Mouse (Mus musculus): ENCODE measurements at regions not wholly inside any gene's neighbourhood (a gene's known extent, or its start where the extent isn't known, plus 50 kb on each side); places are given as distances from the start of the nearest gene placed in this dataset.

DNA sequence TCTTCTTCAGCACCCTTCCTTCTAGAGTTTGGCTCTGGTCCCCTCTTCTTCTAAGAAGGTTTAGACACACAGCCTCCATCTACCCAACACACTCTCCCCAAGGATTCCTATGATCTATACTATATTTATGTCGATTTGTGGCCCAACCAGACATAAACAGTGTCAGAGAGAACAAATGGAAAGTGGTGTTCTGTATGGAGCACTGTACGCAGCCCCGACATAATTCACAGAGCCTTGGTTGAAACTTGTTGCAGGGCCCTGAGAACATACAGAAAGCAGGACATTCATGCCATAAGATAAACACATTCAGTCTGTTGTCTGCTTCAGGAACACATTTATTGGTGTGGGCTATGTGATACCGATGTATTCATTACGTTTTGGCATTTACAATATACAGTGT, 463.7 kb upstream of the Pou3f3 start:
- no peak for DNase-seq (ENCODE audit: low spot score in 2 of 2)

DNA sequence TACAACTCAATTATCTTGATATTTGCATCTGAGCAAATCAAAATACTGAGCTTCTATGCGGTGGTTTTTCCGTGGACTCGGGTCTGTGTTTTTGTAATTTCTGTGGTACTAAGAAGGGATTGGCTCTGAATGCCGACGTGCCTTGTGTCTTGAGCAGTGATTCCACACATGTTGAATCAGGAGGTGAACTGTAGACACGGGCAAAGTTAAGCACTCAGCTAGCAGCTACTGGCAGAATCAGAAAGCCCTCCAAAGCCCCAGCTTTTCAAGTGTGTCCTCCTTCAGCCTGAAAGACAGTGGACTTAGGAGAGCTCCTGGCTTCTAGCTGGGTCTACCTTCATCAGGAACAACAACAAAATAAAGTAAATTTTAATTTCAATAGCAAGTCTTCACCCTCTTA, 462.9 kb upstream of the Pou3f3 start:
- DNase-seq (ENCODE audit: low spot score in 2 of 2) = no peak

DNA sequence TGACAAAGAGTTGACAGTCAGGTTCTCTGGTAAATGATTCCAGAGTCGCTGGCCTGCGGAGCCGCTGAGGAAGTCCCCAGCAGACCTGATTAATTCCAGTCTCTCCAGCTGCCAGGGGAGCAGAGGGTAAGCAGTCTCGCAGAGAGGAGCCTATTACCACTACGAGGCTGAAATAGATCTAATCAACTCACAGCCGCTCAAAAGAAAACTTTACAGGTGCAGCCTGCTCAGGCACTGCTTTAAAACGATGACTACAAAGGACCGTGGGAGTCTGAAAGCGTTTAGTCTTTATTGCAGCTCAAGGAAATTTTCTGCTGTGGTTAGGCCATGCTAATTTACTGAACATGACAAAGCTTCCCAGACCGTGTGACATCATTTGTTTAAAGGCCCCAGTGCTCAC, 462.3 kb upstream of the Pou3f3 start:
- DNase-seq (ENCODE audit: low spot score in 2 of 2) = no peak

DNA sequence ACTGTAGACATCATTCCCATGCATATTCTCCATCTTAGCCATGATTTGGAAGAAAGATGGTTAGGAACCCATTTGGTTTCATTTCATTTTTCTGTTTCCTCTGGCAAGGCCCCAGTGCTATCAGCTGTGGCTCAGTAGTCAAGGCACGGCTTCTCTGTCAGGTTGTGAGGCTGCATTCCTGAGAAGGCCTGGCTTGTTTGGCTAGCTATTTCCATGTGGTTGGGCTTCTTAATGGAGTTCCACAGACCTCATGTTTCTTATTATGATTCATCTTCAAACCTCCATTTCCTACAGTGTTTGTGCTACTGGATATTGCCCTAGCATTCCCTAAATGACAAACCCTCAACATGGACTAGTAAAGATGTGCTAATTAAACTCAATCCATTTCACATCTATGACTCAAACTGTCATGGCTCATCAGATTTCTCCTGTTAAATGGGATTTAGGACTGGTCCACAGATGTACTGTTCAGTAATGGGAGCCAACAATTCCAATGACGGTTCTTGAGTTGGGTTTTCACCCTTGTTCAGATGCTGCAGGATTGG, 459.0 kb upstream of the Pou3f3 start:
- DNase-seq (ENCODE audit: low spot score in 2 of 2) = no peak

DNA sequence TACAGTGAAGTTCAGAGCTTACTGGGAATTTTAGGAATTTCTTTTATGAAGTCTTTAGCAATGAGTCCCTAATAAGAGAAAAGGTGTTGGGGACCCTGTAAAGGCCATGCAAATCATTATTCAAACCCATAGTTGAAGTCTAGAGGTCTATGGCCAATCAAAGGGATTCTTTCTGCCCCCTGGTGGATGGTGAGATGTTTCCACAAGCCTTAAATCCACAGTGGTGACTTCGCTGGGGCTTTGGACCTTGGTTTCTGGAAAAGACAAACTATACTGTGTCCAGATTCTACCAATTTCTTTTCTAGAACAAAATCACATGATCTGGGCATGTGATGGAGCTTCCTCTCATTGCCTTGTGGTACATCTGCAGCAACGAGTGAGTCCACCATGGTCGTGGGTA, 457.2 kb upstream of the Pou3f3 start:
- DNase-seq (ENCODE audit: low spot score in 2 of 2) = no peak

DNA sequence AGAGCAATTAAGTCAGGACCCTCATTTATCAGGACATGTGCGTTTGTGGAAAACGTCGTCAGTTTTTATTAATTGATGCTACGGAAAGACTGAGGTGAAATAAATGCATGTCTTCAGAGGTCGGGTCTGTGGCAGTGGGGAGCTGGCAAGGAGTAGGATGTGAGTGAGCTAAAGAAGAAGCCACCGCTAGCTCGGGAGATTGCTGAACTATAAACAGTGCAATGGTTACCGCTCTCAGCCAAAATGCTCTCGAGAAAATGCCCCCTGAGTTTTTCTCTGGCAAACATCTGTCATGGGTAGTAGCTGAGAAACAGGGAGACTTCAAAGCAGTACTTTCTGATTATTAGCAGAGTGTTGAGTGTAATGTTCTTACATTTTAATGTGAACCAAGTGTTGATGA, 454.4 kb upstream of the Pou3f3 start:
- no peak for DNase-seq (ENCODE audit: low spot score in 2 of 2)

DNA sequence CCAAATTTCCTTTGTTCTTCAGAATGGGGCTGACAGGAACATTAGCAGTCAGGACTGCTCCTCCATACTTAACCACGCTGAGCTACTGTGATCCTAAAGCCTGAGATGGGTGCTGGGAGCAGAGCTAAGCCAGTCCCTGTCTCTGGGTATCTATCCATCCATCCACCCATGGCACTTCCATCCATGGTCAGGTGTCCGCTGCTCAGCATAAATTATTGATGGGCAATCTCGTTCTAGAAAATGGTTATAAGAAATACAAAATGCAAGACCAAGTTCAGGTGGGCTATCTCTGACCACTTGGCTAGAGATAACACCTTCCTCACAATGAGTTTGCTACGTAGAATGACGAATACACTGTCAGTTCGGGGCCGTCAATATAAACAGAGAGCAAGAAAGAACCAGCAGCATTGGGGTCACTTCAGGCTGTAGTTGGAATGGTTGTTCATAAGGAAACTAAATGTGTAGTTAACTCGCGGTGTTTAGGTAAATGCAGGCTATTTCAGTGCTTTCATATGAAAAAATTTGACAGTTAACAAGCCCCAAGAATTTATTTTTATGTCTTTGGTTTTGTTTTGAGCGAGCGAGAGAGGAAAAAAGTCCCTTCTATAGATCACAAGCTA, 453.9 kb upstream of the Pou3f3 start:
- DNase-seq (ENCODE audit: low spot score in 2 of 2) = no peak

DNA sequence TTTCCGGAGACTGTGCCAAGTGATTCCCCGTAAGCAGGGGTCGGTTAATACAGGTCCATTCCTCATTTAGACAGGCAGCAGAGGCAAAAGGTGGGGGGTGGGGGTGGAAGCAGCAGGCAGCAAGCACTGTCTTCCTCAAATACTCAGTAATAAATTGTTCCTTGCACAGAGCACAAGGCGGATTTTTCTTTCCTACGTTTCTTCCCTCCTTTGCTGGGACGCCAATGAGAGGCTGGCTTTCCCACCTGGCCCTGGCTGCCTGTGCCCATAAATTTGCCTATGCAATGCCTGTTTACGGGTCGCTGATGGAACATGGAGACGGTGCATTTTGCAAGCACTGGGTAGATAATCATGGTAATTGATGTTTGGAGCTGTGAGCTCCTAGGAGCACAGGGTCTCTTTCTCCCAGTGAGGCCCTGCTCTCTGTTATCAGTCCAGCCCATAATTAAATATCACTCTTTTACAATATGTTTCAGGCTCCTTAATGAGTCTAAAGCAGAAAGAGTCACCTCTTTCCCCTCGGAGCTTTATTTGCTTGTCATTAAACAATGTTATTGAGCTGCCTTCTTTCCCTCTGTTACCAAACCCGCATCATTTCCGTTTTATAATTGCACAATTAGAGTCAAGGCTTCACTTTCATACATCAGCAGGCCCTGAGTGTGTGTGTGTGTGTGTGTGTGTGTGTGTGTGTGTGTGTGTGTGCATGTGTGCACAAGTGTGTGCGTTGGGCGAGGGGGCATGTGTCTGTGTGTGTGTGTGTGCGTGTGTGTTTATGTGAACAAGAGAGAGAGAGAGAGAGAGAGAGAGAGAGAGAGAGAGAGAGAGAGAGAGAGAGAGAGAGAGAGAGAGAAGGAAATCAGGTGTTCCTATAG, 452.7 kb upstream of the Pou3f3 start:
- DNase-seq (ENCODE audit: low spot score in 2 of 2) = no peak

DNA sequence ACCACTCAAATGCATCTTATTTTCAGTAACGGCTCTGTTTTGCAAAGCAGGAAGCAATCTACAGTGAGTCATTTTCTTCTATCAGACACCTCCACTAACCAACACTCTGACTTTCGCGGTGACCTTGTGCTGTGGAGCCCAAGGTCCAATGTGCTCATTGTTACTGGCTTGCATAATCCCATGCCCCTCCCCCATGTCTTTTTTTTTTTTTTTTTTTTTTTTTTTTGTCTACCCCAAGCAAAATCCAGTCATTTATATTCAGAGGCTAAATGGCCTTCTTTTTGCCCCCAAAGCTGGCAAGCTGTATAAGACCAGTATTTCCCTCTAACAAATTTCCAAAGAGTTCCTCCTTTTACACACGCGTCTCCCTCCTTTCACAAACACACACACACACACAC, 452.1 kb upstream of the Pou3f3 start:
- DNase-seq (ENCODE audit: low spot score in 2 of 2) = no peak

DNA sequence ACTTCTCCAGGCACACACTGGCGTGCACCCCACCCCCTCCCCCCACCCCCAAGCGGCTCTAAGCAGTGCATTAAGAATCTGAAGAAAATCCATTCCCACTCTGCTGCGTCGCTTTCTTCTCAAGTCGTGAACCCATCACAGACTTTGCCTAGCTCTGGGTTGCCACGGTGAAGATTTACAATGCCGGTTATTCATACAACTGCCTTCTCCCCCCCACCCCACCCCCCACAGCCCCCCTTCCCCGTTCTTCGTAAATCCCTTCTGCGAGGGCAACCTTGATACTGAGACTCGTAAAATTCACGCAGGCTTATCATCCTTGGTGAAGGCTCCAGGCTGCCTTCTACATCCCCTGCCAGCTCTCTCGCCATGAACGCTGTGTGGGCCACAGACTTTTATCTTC, 451.7 kb upstream of the Pou3f3 start:
- DNase-seq (ENCODE audit: low spot score in 2 of 2) = no peak

DNA sequence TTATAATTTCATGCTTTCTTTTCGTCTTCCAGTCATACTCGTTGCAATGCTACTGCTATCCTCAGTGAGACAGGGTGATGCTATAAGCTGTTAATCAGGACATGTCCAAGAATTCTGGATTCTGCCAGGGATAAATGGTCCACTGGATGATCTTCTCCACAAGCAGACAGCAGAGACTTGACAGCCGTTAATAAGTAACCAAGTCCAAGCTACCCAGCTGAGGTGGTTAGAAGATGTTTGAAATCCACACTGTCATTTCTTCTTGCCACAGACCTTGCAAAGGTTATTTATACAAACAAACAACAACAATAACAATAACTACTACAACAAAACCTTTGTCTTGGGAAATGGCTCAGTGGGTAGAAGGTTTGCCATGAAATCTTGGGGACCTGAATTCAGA, 443.2 kb upstream of the Pou3f3 start:
- DNase-seq (ENCODE audit: low spot score in 2 of 2) = no peak

DNA sequence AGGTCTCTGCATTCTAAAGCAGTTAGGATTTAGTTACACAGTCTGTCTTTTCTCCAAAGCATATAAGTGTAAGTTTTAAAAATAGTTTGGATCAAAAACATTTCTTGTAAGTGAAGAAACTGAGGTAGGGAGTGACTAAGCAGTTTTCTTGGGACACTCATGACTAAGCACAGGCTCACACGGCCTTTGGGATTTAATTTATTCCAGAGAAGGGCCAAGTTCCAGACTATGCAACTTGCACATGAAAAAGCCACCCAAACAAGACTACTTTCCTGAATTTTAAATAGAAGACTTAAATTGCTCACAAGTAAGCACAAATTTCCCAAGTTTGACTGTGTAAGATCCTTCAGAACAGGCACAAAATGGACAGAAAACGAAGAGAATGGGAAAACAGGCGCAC, 441.8 kb upstream of the Pou3f3 start:
- no peak for DNase-seq (ENCODE audit: low spot score in 2 of 2)

DNA sequence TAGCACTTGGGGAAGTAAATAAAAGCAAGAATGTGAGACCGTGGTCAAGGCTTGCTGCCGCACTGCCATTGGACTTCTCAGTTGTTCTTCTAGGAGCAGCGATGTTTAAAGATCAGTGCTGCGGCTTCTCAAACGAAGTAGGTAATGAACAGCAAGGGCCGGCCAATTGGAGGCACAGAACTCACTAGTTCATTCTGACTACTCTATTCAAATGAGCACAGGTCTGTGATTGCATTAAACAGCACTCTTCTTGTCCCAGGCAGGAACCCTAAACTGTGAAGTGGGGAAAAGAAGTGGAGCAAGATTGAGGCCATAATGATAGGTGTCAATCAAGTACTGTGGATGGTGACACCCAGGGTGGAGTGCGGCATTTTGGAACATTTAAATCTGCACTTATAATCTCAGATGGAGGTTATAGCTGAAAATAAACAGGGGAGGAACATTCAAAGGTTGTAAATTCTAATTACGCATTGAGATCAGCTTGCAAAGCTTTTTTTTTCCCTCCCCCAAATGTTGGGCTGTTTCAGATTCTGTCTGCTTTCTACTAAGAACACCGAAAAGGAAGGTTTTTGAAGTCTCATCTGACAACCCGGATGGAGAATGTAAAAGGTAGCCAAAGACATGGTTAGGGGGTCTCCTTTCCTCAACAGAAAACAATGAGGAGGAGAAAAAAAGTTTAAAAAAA, 438.5 kb upstream of the Pou3f3 start:
- DNase-seq (ENCODE audit: low spot score in 2 of 2) = no peak

DNA sequence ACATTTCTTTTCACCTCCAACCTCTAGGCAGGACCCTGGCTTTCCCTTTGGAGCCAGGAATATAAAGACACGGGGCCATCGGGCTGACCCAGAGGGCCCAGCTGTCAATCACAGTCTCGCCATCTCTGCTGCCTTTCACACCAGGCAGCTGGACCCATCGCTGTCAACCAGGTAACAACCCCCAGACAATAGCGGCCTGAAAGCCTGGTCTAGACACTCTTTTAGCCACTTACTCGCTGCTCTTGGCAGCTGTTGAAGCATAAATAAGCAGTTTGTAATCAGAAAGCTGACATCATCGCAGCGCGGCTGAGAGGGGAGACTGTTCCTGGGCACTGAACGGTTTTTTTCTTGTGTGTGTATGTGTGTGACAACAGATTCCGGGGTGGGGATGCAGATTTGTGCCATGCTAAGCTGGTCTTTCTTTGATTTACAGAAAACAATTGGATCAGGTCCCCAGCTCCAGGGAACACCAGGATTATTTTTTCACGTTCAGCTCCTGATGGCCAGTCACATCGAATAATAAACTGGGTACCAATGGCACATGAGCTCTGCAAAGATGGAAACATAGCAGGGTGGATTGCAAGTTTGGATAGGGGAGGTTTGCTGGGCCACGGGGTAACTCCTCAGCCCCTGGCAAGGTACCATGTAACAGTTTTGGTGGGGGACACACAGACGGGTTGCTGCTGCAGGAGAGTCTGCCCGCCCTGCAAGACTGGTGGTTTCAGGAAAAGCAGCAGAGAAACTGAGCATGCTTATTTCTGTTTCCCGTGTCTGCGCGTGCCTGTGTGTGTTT, 437.6 kb upstream of the Pou3f3 start:
- DNase-seq (ENCODE audit: low spot score in 2 of 2) = no peak

DNA sequence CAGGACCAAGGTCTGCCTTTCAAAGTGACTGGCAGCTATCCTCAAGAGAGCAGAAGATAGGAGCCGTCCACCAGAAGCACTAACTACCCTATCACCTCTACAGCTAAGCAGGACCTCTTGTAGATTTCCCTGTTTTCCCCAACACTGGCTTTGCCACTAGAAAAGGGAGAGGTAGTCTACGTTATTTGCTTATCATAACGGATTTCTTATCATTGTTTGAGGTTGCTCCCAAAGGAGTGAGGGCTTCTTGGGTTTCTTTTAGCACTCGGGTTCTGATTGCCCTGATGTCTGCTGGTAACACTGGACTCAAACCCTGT, 437.0 kb upstream of the Pou3f3 start:
- no peak for DNase-seq (ENCODE audit: low spot score in 2 of 2)

DNA sequence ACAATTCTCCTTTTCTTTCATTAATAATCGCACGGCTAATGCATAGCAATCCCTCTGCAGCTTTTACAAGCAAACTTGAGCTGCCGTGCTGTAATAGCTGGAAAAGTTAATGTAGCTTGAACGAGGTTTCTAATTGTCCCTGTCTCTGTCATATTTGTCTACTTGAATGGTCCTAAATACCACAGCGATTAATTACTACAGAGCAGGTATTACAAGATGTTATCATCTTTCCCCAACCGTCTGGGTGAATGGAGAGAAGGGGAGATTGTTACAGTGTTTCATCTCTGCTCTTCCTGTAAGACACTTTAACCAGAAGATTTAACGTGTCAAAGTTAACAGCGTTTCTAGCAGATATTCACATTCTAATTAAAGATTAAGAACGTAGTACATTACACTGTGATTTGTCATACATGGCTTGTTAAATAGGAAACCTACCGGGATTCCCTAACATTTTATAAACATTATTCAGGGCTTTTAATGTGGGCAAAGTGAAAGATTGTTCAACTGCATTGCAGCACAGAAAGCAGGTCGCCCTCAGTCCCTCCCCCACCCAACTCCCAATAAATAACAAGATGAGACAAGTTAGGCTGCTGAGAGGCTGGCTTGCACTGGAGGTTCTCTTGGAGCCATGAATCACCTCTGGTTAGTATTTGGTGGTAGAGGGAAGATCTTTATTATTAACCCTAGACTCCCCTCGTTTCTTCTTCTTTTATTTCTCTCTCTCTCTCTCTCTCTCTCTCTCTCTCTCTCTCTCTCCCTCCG, 436.2 kb upstream of the Pou3f3 start:
- peak; percentile 5 to 9 for DNase-seq (ENCODE audit: low spot score in 2 of 2)

DNA sequence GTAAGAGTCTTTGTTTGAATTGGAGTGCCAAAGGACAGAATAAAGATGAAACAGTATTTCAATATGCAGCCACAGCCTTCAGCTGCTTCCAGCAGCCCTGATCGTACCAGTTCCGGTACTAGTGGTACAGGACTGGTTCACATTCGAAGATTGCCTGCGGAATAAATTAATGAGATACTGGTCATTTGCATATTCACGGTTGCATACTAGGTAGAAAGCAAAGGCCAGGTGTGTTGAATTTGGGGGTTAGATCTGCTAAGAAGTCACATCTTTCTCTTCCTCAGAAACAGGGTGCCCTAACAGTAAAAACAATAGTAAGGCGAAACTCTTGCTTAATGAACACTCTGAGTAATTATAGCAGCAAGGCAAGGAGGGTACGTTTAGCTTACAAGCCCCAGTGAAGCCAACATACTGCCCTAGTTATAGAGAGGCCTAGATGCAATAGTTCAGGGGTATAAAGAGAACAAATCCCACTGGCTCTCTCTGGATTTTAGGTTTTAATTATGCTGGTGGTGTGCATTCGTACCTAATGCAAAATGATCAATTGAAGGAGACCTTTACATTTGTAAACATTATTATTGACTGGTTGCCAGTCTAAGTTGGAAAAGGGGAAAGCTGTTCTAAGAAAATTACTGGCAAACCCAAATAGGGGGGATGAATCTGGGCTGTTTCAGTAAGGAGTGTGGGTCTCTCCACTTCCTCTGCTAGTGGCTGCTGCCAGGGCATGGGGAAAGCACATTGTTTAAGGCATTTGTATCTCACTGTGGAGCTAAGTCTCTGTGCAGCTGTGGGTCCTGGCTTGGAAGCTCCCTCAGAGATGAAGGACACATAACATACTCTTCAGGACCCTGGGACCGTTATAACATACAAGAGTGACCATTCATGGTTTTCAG, 435.3 kb upstream of the Pou3f3 start:
- DNase-seq (ENCODE audit: low spot score in 2 of 2) = no peak

DNA sequence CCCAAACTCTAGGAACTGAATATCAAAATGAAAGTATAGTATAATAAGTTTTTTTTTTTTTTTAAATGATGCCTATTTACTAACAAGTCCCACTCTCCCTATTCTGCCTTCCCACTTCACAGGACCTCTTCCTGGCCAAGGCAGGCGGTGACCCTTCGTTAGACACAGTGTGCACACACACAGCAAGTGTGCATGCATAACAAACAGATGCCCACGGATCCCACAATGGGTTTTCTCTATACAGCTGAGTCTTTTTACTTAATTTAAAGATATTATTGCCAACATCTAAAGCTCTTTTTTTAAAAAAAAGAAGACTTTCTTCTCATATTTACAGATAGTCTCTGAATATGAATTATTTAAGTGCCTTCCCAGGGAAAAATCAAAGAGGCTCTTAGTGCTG, 434.5 kb upstream of the Pou3f3 start:
- no peak for DNase-seq (ENCODE audit: low spot score in 2 of 2)

DNA sequence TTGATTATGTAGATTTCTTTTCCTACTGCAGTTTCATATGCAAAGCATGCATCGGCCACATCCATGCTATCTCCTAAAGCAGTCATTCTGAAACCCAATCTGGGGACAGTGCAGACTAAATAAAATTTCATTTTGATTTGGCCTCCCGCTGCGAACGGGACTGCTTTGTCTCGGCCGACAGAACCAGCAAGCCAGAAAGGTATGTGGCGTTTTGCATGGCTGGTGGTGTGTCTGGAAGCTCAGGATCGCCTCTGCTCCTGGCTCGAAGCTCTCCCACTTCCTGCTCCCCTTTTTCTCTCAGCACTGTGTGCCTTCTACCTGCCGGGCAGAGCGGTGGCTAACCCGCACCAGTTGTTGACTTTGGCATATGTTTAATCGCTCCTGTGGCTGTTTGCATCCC, 433.8 kb upstream of the Pou3f3 start:
- no peak for DNase-seq (ENCODE audit: low spot score in 2 of 2)

DNA sequence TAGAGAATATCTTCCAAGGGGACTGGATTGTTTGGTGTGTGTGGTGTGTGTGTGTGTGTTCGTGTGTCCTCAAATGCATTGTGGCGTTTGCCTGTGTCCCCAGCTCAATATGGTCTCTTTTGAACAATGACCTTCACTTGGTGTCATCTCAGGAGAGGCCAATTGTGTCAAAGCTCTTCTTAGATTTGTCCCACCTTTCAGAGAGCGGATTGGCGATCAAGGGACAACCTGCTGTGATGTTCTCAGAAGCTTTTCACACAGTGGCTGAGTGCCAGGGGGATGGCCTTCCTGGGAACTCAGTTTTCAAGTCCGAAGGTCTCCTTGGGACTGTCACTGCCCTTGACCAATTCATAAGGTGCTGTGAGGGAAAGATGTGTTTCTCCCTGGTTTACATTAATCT, 433.0 kb upstream of the Pou3f3 start:
- DNase-seq (ENCODE audit: low spot score in 2 of 2) = no peak
